Mouse (Mus musculus) stomach, embryonic 14.5 days (tissue): ENCODE results near the gene Ube2i. TPM values are rescaled to one million over a fixed set of nuclear protein-coding genes. Genes with fewer than 3 reads are reported as not detected.
"Not testable (repeated sequence)": the region's sequence is repeated elsewhere in the genome, so short reads cannot be mapped to it uniquely, and the experiment has no call there.

ENCODE experiments used
- ATAC-seq: fragments of 200-750 bp; cut with Nextera tagmentation; 2 replicates; pipeline ENCODE4 v1.8.0; 2017; ENCODE audit warnings: low read depth, moderate TSS enrichment; ENCODE audit not compliant: insufficient number of reproducible peaks, insufficient read depth, low FRiP score
- H3K27ac ChIP-seq: fragments of 300-500 bp; sonication (generic); 2 replicates; pipeline ENCODE4 v1.5.1; 2014; ENCODE audit warnings: mild to moderate bottlenecking, low read length, moderate library complexity, mixed read lengths
- H3K27me3 ChIP-seq: fragments of 300-500 bp; sonication (generic); 2 replicates; pipeline ENCODE4 v1.6.1; 2014; ENCODE audit warnings: low read length, control low read depth, mixed read lengths; ENCODE audit not compliant: control insufficient read depth, insufficient read depth
- H3K36me3 ChIP-seq: fragments of 300-500 bp; sonication (generic); 2 replicates; pipeline ENCODE4 v1.6.1; 2014; ENCODE audit warnings: mild to moderate bottlenecking, control low read depth, low read length, moderate library complexity, mixed read lengths; ENCODE audit not compliant: control insufficient read depth, insufficient read depth
- H3K4me1 ChIP-seq: fragments of 300-500 bp; sonication (generic); 2 replicates; pipeline ENCODE4 v1.6.1; 2014; ENCODE audit warnings: low read length, control low read depth, mixed read lengths; ENCODE audit not compliant: control insufficient read depth, insufficient read depth
- H3K4me2 ChIP-seq: fragments of 300-500 bp; sonication (generic); replicated peaks from 2 replicates; pipeline ENCODE4 v1.6.1; 2014; ENCODE audit warnings: low read depth, low read length, control low read depth
- H3K4me3 ChIP-seq: fragments of 300-500 bp; sonication (generic); 2 replicates; pipeline ENCODE4 v1.5.1; 2014; ENCODE audit warnings: low read depth, low read length, control low read depth
- H3K9ac ChIP-seq: fragments of 300-500 bp; sonication (generic); replicated peaks from 2 replicates; pipeline ENCODE4 v1.6.1; 2014; ENCODE audit warnings: low read depth, mild to moderate bottlenecking, control low read depth, low read length, moderate library complexity, mixed read lengths
- H3K9me3 ChIP-seq: fragments of 300-500 bp; sonication (generic); 2 replicates; pipeline ENCODE4 v1.6.1; 2016; ENCODE audit warnings: low read depth, low read length, control low read depth; ENCODE audit not compliant: control insufficient read depth
- WGBS: fragments of 180-500 bp; shearing (Covaris S2); extraction: QIAGEN DNeasy Blood & Tissue Kit; methylation state at CpG from one replicate; pipeline ENCODE4 v1.1.7; 2014; 5-methylcytosine and 5-hydroxymethylcytosine counted together
- polyA plus RNA-seq: library from polyadenylated mRNA; unstranded; fragments of >200 nt; fragmentation: Nextera tagmentation; extraction: Ambion mirVana; gene quantifications from 2 replicates; pipeline ENCODE4 v1.2.1, GENCODE M21; 2014

Ube2i gene
- polyA plus RNA-seq, 1 experiment from 2014 or later: 592 TPM

DNA sequence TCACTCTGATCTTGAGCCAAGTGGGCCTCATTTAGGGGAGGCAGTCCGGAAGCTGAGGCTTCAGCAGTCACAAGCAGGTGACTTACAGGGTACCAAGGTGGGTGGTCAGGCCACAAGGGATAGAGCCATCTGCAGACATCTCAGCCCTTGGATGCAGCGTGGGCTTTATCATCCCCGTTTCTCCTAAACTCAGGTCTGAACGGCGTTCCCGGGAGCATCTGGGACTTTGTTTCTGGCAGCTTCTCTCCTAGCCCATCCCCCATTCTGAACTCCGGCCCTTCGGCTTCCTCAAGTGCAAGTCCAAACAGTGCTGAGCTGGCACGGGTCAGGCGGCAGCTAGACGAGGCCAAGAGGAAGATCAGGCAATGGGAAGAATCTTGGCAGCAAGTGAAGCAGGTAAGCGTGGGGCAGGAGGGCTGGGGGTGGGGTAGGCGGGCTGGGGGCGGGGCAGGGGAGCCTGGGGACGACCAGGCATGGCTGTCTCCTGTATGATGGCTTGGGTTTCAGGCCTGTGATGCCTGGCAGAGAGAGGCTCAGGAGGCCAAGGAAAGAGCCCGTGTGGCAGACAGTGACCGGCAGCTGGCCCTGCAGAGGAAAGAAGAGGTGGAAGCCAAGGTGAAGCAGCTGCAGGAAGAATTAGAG lies 44.3 kb downstream of the Ube2i start:
- H3K36me3 ChIP-seq, ATAC-seq, H3K4me1 ChIP-seq, H3K27ac ChIP-seq, H3K4me3 ChIP-seq, H3K9ac ChIP-seq, H3K9me3 ChIP-seq, H3K27me3 ChIP-seq, H3K4me2 ChIP-seq: not testable (repeated sequence)
- 73% methylated on average over 13 of the region's 17 CpGs for WGBS

DNA sequence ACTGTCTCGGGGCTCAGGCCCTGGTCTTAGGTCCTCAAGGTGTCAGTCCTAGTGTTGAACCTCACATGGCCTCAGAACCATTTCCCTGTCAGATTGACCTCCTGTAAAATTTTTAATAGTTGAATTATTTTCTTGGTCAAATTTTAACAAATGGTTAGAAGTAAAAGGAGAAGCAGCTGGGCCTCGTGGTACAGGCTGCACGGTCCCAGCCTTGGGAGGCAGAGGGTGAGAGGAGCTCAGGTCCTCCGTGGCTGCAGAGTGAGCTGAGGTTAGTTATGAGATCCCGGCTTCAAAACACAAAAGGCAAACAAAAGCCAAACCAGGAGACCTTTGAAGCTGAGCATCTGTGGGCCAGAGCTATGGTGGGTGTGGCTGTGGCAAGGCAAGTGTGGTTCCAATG lies 46.4 kb downstream of the Ube2i start:
- no peak overlapping the region for H3K4me2 ChIP-seq
- H3K27ac ChIP-seq: no peak overlapping the region
- H3K36me3 ChIP-seq: peaks cover 3% of the 10 kb centered on the region; the same call in 1 of the 2 replicates
- no peaks in the 10 kb centered on the region for H3K4me1 ChIP-seq
- H3K9ac ChIP-seq: no peak overlapping the region
- ATAC-seq: no peak
- WGBS: 83% methylated on average over 5 of the region's 5 CpGs
- H3K27me3 ChIP-seq: no peaks in the 10 kb centered on the region
- H3K9me3 ChIP-seq: no peaks in the 10 kb centered on the region
- no peak overlapping the region for H3K4me3 ChIP-seq

DNA sequence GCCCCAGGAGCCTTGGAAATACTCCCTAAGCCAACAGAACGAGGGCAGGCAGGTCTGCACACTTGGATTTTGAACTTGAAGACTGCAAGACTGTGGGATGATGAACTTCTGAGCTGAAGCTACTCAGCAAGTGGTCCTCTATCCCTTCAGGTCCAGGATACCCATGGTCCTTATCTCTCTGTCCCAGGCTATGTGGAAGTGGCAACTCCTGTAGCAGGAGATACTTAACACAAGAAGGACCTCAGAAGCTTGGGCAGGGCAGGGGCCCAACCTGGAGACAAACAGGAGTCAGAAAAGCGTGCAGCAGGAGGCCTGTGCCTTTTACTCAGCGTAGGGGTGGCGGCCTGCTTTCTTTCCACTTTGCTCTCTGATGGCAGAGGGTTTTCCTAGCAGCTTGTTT lies 48.8 kb downstream of the Ube2i start:
- Histone ChIP-seq H3K9ac (no peak overlapping the region), H3K4me1 (peaks cover 4% of the 10 kb centered on the region; the same call in 1 of the 2 replicates), H3K4me2 (no peak overlapping the region), H3K27ac (no peak overlapping the region), H3K36me3 (peaks cover 3% of the 10 kb centered on the region; the same call in 1 of the 2 replicates), H3K9me3 (no peaks in the 10 kb centered on the region), H3K27me3 (no peaks in the 10 kb centered on the region), H3K4me3 (no peak overlapping the region)
- WGBS: 85% methylated on average over 4 of the region's 4 CpGs
- ATAC-seq: no peak

DNA sequence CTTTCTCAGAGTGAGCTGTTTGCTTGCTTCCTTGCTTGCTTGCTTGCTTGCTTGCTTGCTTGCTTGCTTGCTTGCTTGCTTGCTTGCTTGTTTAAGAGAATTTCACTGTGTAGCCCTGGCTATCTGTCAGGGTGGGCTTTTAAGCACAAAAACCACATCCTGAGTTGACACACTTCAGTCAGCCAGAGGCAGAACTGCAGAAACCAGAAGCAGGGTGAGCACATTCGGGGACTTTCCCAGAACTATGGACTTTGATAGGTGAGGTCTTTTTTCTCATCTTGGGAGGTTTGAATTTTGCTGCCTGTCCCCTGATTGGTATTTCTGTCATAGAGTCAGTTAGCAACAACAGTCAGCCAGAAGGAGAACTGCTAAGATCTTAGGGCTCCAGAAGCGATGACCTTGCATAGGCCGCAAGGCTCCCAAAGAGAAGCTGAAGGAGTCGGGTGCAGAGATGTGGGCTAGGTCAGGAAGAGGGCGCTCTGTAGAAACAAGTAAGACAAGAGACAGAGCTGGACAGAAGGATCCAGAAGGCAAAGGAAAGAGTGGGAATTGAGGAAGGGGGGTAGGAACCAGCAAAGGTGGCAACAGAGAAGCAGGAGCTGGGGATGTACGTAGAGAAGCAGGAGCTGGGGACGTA lies 49.7 kb downstream of the Ube2i start:
- Histone ChIP-seq H3K9me3 (no peaks in the 10 kb centered on the region), H3K36me3 (peaks cover 3% of the 10 kb centered on the region; the same call in 1 of the 2 replicates), H3K27me3 (no peaks in the 10 kb centered on the region), H3K9ac (no peak overlapping the region), H3K4me3 (no peak overlapping the region), H3K4me1 (peaks cover 4% of the 10 kb centered on the region; the same call in 1 of the 2 replicates), H3K4me2 (no peak overlapping the region), H3K27ac (no peak overlapping the region)
- 84% methylated on average over 7 of the region's 7 CpGs for WGBS
- ATAC-seq: no peak

DNA sequence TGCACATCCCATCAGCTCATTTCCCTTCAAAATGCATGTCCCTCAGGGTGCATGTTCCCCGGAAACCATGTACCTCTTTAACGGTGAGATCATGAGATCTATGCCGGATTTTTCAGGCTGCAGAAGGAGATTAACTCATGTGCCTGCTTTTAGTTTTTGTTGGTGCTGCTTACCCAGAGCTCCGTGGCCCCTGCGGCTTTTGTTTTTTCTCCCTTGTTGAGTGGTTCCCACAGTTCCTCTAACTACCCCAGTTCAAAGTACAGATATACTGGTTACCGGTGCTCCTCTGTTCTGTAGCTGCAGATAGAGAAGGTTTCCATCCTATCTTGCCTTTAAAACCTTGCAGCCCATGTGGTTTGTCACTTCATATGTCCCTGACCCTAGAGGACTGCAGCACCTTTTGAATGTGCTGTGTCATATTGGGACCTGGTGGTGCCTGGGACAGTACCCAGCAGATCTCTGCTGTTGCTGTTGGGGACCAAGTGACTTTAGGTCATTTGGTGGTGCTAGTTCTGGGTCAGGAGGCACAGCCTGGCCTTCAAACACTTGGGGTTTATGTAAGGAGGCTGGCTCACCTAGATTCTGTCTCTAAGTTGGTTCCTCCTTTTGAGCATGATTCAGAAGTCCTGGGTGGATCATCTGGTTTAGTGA lies 51.3 kb downstream of the Ube2i start:
- no peak overlapping the region for H3K27ac ChIP-seq
- H3K36me3 ChIP-seq: peaks cover 6% of the 10 kb centered on the region
- H3K4me2 ChIP-seq: peak overlapping the region; percentile 24; the same call in 1 of the 2 replicates
- no peak overlapping the region for H3K4me3 ChIP-seq
- H3K4me1 ChIP-seq: peaks cover 4% of the 10 kb centered on the region; the same call in 1 of the 2 replicates
- no peak overlapping the region for H3K9ac ChIP-seq
- no peaks in the 10 kb centered on the region for H3K9me3 ChIP-seq
- WGBS: 50% methylated on average over 6 of the region's 6 CpGs
- no peaks in the 10 kb centered on the region for H3K27me3 ChIP-seq
- no peak for ATAC-seq

DNA sequence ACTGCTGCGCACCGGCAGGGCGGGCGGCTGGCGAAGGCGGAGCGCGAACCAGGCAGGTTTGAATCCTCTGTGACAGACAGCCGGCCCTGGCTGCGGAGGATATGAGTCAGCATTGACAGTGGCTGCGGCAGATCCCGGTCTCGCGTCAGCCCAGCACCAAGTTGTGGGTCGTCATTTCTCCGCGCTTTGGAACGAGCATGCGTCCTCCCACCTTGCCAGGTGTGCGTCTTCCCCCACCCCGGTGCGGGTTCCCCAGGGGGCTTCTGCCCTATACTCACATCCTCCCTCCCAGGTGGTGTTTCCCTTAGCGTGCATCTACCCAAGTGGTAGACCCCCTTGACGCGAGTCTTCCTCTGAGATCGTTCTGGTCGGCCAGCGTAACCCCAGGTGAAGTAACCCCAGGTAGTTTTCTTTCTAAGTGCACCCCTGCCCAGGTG lies 51.9 kb downstream of the Ube2i start:
- H3K27ac ChIP-seq, H3K4me3 ChIP-seq, H3K9ac ChIP-seq, H3K36me3 ChIP-seq, H3K4me1 ChIP-seq, H3K9me3 ChIP-seq, H3K27me3 ChIP-seq: not testable (repeated sequence)
- 15% methylated on average over 14 of the region's 28 CpGs for WGBS
- peak; percentile 85 for ATAC-seq
- H3K4me2 ChIP-seq: peak overlapping the region; percentile 61

DNA sequence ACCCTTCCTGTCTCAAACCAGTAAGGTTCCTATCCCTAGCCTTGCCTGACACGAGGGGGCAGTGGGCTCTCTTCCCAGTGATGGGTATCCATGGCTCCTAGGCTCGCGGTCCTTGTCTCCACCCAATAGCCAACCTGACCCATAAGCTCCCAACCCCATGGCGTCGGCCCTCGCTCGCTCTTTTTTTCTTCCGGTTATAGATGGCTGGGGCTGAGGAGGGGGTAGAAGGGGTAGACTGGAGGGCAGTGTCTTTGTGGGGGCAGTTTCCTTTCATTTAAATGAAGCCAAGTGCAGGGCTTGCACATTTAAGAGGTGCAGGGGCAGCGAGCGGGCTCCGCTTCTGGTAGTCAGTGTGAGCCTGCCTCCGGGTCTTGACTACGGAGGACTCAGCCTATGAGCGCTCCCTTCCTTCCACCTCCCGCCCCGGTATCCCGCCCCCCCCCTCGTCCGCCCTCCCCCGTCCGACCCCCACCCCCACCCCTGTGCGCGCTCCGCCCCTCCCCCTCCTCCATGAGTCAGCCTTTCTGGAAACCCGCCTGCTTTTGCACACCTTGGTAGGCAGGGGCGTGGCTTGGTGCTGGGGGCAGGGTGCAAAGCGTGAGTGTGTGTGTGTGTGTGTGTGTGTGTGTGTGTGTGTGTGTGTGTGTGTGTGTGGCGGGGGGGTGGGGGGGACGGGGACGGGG lies 52.5 kb downstream of the Ube2i start:
- Histone ChIP-seq H3K4me2 (peak overlapping the region; percentile 61), H3K9me3 (no peaks in the 10 kb centered on the region), H3K4me3 (peak overlapping the region; percentile 35), H3K27ac (no peak overlapping the region; the same call in 1 of the 2 replicates), H3K36me3 (peaks cover 10% of the 10 kb centered on the region), H3K4me1 (peaks cover 4% of the 10 kb centered on the region; the same call in 1 of the 2 replicates), H3K9ac (no peak overlapping the region), H3K27me3 (no peaks in the 10 kb centered on the region)
- WGBS: 2% methylated on average over 19 of the region's 30 CpGs
- peak; percentile 83 for ATAC-seq

DNA sequence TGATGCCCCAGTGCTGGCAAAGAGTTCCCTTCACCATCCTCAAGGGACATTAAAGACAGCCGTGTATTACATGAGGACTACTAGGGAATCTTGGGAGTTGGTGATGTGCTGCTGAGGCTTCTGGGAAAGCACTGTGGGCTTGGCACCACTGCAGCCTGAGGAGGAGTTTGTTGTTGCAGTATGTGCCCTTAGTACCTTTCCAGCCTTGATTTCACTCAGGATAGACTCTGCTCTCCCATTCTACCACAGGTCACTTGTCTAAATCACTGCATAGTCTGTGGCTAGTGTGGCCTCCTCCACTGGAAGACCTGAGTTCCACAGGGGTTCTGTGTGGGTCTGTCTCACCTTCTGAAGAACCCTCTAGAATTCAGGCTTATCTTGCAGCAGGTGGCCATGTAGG lies 53.7 kb downstream of the Ube2i start:
- Histone ChIP-seq H3K4me2 (no peak overlapping the region), H3K4me3 (no peak overlapping the region), H3K4me1 (peaks cover 4% of the 10 kb centered on the region; the same call in 1 of the 2 replicates), H3K36me3 (peaks cover 15% of the 10 kb centered on the region), H3K27ac (no peak overlapping the region), H3K27me3 (no peaks in the 10 kb centered on the region), H3K9ac (no peak overlapping the region), H3K9me3 (no peaks in the 10 kb centered on the region)
- no peak for ATAC-seq
- 95% methylated on average over 1 of the region's 1 CpGs for WGBS
